Mouse (Mus musculus): ENCODE measurements at regions not wholly inside any gene's neighbourhood (a gene's known extent, or its start where the extent isn't known, plus 50 kb on each side); places are given as distances from the start of the nearest gene placed in this dataset.

DNA sequence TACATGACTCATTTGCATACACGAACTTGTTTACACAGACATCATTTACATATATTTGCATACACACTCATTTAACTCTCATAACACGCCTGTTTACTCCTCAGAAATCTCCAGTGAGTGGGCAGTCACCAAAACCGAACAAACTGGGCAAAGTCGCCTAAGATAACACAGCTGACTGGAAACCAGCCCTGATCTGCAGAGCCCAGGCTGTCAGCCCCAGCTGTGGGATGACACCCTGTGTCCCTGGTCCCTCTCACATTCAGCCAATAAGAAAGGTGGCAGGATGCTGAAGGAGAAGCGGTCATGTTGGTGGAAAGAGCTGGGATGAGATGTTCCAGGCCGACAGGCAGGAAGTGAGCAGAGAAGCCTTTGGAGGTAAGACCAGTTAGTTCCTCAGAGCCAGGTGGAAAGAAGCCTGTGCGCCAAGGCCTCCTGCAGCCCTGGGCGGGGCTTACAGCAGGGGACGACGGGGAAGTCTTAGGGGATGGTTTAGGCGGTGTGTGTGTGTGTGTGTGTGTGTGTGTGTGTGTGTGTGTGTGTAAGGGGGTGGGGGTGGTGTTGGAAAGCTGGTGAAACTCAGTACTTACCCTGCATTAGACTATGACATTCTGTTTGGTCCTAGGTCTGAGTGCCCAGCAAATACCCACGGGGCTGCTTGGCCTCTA lies 69.8 kb upstream of the Slc45a1 start:
- no peak for DNase-seq (ENCODE audit: low read depth, low spot score)
- TF ChIP-seq USF1 (IDR thresholded peaks at IDR 0.05; ENCODE audit: low read depth, low read length), result no peak
- TF ChIP-seq UBTF (IDR thresholded peaks at IDR 0.05; ENCODE audit: borderline replicate concordance, insufficient read depth, low read depth, low read length), result no peak
- no peak for TF ChIP-seq GATA1 (IDR thresholded peaks at IDR 0.05; ENCODE audit: low read depth, low read length)
- no peak for TF ChIP-seq ZNF384 (IDR thresholded peaks at IDR 0.05; ENCODE audit: low read depth, low read length)
- TF ChIP-seq TBP (IDR thresholded peaks at IDR 0.05; ENCODE audit: low read depth, low read length), result no peak
- TF ChIP-seq E2F4 (IDR thresholded peaks at IDR 0.05; ENCODE audit: borderline replicate concordance, low read depth, low read length), result no peak
- TF ChIP-seq TAL1 (IDR thresholded peaks at IDR 0.05; ENCODE audit: low read length), result no peak
- no peak for TF ChIP-seq ZC3H11A (IDR thresholded peaks at IDR 0.05; ENCODE audit: low read depth, low read length)
- no peak for TF ChIP-seq MYB (IDR thresholded peaks at IDR 0.05; ENCODE audit: low read depth, low read length)
- TF ChIP-seq POLR2AphosphoS2 (IDR thresholded peaks at IDR 0.05; ENCODE audit: low read length), result no peak
- no peak for TF ChIP-seq ETS1 (IDR thresholded peaks at IDR 0.05; ENCODE audit: low read depth, low read length)
- TF ChIP-seq MAFK (IDR thresholded peaks at IDR 0.05; ENCODE audit: borderline replicate concordance, low read depth, low read length), result no peak
- TF ChIP-seq NRF1 (IDR thresholded peaks at IDR 0.05; ENCODE audit: insufficient read depth, low read depth, low read length, poor library complexity, severe bottlenecking), result no peak
- TF ChIP-seq POLR2A (IDR thresholded peaks at IDR 0.05; ENCODE audit: control insufficient read depth in 1 of 2, insufficient read depth in 1 of 2, low read depth in 1 of 2, low read length in 2 of 2, poor library complexity in 1 of 2), result no peak
- TF ChIP-seq CTCF (IDR thresholded peaks at IDR 0.05 in 2 of 3, conservative IDR thresholded peaks at IDR 0.05 in 1 of 3; ENCODE audit: control insufficient read depth in 1 of 3, insufficient read depth in 1 of 3, low read depth in 2 of 3, low read length in 3 of 3, poor library complexity in 1 of 3, severe bottlenecking in 1 of 3), result no peak
- TF ChIP-seq GABPA (IDR thresholded peaks at IDR 0.05; ENCODE audit: low read depth, low read length), result no peak

DNA sequence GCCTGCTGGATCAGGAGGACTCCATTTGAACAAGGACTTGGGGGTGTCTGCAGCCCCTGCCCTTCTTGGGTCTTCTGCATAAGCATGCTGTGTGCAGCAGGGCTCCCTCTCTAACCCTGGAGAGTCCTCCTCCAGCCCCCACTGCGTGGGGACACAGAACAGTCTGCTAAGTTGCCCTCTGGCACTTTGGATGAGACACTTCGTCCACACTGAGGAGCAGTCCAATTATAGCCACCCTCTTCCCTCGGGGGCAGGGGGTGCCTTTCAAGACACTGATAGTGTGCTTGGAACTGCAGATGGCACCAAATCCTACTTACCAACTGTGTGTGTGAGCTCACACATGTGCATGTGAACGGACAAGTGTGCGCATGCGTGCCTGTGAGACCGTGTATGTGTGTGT lies 65.9 kb upstream of the Slc45a1 start:
- H3K4me3 ChIP-seq (ENCODE audit: control insufficient read depth in 1 of 2, insufficient read depth in 1 of 2, low read depth in 2 of 2, low read length in 2 of 2), result no peak overlapping the region
- DNase-seq (ENCODE audit: low read depth, low spot score), result no peak

More for the DNA sequence above, 69.8 kb upstream of the Slc45a1 start:
- H3K4me1 ChIP-seq (ENCODE audit: control insufficient read depth in 1 of 2, insufficient read depth in 2 of 2, low read length in 2 of 2), result peaks cover 0 to 5% of the 10 kb centered on the region in 2 experiments; a peak in 1 of 4 replicates
- H3K9ac ChIP-seq (ENCODE audit: control insufficient read depth, low read depth, low read length, poor library complexity, severe bottlenecking), result no peak overlapping the region
- no peak overlapping the region for H3K27ac ChIP-seq (ENCODE audit: control insufficient read depth, low read depth, low read length)
- no peaks in the 10 kb centered on the region for H3K79me2 ChIP-seq (ENCODE audit: control insufficient read depth, insufficient read depth, low read length, poor library complexity)
- no peaks in the 10 kb centered on the region for H3K36me3 ChIP-seq (ENCODE audit: control insufficient read depth in 1 of 2, insufficient read depth in 2 of 2, low read length in 2 of 2)
- no peaks in the 10 kb centered on the region for H3K27me3 ChIP-seq (ENCODE audit: control insufficient read depth in 1 of 2, insufficient read depth in 2 of 2, low read length in 2 of 2)
- H3K4me3 ChIP-seq (ENCODE audit: control insufficient read depth in 1 of 2, insufficient read depth in 1 of 2, low read depth in 2 of 2, low read length in 2 of 2), result no peak overlapping the region
- no peaks in the 10 kb centered on the region for H3K9me3 ChIP-seq (replicated peaks; ENCODE audit: insufficient read depth, low read length)

More for the DNA sequence above, 65.9 kb upstream of the Slc45a1 start:
- Histone ChIP-seq H3K27me3 (ENCODE audit: control insufficient read depth in 1 of 2, insufficient read depth in 2 of 2, low read length in 2 of 2) (no peaks in the 10 kb centered on the region), H3K79me2 (ENCODE audit: control insufficient read depth, insufficient read depth, low read length, poor library complexity) (no peaks in the 10 kb centered on the region), H3K36me3 (ENCODE audit: control insufficient read depth in 1 of 2, insufficient read depth in 2 of 2, low read length in 2 of 2) (no peaks in the 10 kb centered on the region), H3K27ac (ENCODE audit: control insufficient read depth, low read depth, low read length) (no peak overlapping the region), H3K9me3 (replicated peaks; ENCODE audit: insufficient read depth, low read length) (no peaks in the 10 kb centered on the region), H3K4me1 (ENCODE audit: control insufficient read depth in 1 of 2, insufficient read depth in 2 of 2, low read length in 2 of 2) (no peaks in the 10 kb centered on the region), H3K9ac (ENCODE audit: control insufficient read depth, low read depth, low read length, poor library complexity, severe bottlenecking) (no peak overlapping the region)
- no peak for TF ChIP-seq EP300 (IDR thresholded peaks at IDR 0.05; ENCODE audit: low read depth in 1 of 2, low read length in 2 of 2)
- TF ChIP-seq ZKSCAN1 (IDR thresholded peaks at IDR 0.05; ENCODE audit: low read depth, low read length), result no peak
- TF ChIP-seq POLR2A (IDR thresholded peaks at IDR 0.05; ENCODE audit: control insufficient read depth in 1 of 2, insufficient read depth in 1 of 2, low read depth in 1 of 2, low read length in 2 of 2, poor library complexity in 1 of 2), result no peak
- TF ChIP-seq JUND (IDR thresholded peaks at IDR 0.05; ENCODE audit: low read depth, low read length), result no peak
- TF ChIP-seq TBP (IDR thresholded peaks at IDR 0.05; ENCODE audit: low read depth, low read length), result no peak
- TF ChIP-seq ZC3H11A (IDR thresholded peaks at IDR 0.05; ENCODE audit: low read depth, low read length), result no peak
- no peak for TF ChIP-seq TAL1 (IDR thresholded peaks at IDR 0.05; ENCODE audit: low read length)
- no peak for TF ChIP-seq RAD21 (IDR thresholded peaks at IDR 0.05; ENCODE audit: low read depth, low read length)
- no peak for TF ChIP-seq MAX (IDR thresholded peaks at IDR 0.05; ENCODE audit: low read length)
- TF ChIP-seq ZNF384 (IDR thresholded peaks at IDR 0.05; ENCODE audit: low read depth, low read length), result no peak
- TF ChIP-seq SIN3A (IDR thresholded peaks at IDR 0.05; ENCODE audit: low read length), result no peak
